Mouse (Mus musculus): ENCODE measurements at regions not wholly inside any gene's neighbourhood (a gene's known extent, or its start where the extent isn't known, plus 50 kb on each side); places are given as distances from the start of the nearest gene placed in this dataset.

GRCm38 (mm10) chr15:60136671-60137070 lies 120.3 kb upstream of the 4933412E24Rik start:
- TF ChIP-seq CTCF (IDR thresholded peaks at IDR 0.05; ENCODE audit: control insufficient read depth, insufficient read depth, insufficient read length) (no peak), FOSL1 (IDR thresholded peaks at IDR 0.05; ENCODE audit: insufficient read depth, low read length, poor library complexity, severe bottlenecking) (no peak), USF1 (IDR thresholded peaks at IDR 0.05; ENCODE audit: low read depth) (no peak)

Measured in C2C12 (cell line).